Mouse (Mus musculus) midbrain, embryonic 16.5 days (tissue): ENCODE measurements at regions not wholly inside any gene's neighbourhood (a gene's known extent, or its start where the extent isn't known, plus 50 kb on each side); places are given as distances from the start of the nearest gene placed in this dataset.

ENCODE experiments used
- ATAC-seq: fragments of 200-750 bp; cut with Nextera tagmentation; 2 replicates; pipeline ENCODE4 v1.8.0; 2017; ENCODE audit warnings: moderate TSS enrichment
- H3K27ac ChIP-seq: fragments of 300-500 bp; sonication (generic); 2 replicates; pipeline ENCODE4 v1.5.1; 2014; ENCODE audit warnings: mild to moderate bottlenecking, low read length, mixed read lengths
- H3K27me3 ChIP-seq: fragments of 300-500 bp; sonication (generic); 2 replicates; pipeline ENCODE4 v1.6.1; 2014; ENCODE audit warnings: low read depth, low read length, mixed read lengths; ENCODE audit not compliant: control insufficient read depth, insufficient read depth
- H3K36me3 ChIP-seq: fragments of 300-500 bp; sonication (generic); 2 replicates; pipeline ENCODE4 v1.6.1; 2014; ENCODE audit warnings: mild to moderate bottlenecking, low read length, moderate library complexity, mixed read lengths; ENCODE audit not compliant: control insufficient read depth, insufficient read depth
- H3K4me1 ChIP-seq: fragments of 300-500 bp; sonication (generic); 2 replicates; pipeline ENCODE4 v1.6.1; 2014; ENCODE audit warnings: mild to moderate bottlenecking, low read length, mixed read lengths; ENCODE audit not compliant: control insufficient read depth, insufficient read depth
- H3K4me2 ChIP-seq: fragments of 300-500 bp; sonication (generic); 2 replicates; pipeline ENCODE4 v1.6.1; 2014; ENCODE audit warnings: mild to moderate bottlenecking, low read length, mixed read lengths
- H3K4me3 ChIP-seq: fragments of 300-500 bp; sonication (generic); 2 replicates; pipeline ENCODE4 v1.5.1; 2014; ENCODE audit warnings: low read depth, mild to moderate bottlenecking, low read length, moderate library complexity, mixed read lengths
- H3K9ac ChIP-seq: fragments of 300-500 bp; sonication (generic); 2 replicates; pipeline ENCODE4 v1.6.1; 2014; ENCODE audit warnings: low read depth, low read length, mixed read lengths
- H3K9me3 ChIP-seq: fragments of 300-500 bp; sonication (generic); replicated peaks from 2 replicates; pipeline ENCODE4 v1.6.1; 2014; ENCODE audit warnings: mild to moderate bottlenecking, low read length, mixed read lengths; ENCODE audit not compliant: control insufficient read depth, poor library complexity, severe bottlenecking
- WGBS: fragments of 180-500 bp; shearing (Covaris S2); extraction: QIAGEN DNeasy Blood & Tissue Kit; methylation state at CpG from one replicate; pipeline ENCODE4 v1.1.7; 2014; 5-methylcytosine and 5-hydroxymethylcytosine counted together

DNA sequence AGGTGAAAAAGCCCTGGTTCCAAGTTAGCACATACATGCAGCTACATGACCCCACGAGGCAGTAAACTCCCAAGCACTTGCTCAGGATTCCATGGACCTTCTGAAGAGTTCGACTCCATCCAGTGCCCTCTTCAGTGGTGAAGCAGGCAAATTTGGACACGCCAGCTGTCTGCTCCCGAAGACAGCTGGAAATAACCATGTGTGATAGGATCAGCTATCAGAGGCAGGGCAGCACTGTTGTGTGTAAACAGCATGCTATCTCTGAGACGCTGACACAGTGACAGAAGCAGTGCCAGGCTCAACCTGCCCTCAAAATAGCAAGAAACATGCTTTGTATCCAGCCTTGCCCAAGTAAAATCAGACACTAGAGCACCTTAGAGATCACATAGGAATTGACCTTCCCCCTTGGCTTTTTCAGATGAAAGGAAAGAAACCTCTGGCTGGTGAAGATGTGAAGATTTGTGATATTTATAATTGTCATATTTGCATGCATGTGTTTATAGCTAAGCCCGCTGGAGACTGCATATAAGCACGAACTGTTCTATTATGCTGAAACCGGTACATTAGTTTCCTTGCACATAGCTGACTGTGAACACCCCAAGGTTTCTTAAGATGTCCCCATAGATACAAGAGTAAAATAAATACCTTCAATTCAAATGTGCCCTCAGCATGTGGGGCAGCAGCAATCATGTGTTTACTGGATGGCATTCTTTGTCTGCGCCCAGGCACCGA is 146.4 kb upstream of the Nrip1 start:
- ATAC-seq = no peak
- H3K4me1 ChIP-seq = no peaks in the 10 kb centered on the region
- H3K4me3 ChIP-seq = no peak overlapping the region
- no peaks in the 10 kb centered on the region for H3K36me3 ChIP-seq
- no peaks in the 10 kb centered on the region for H3K27me3 ChIP-seq
- H3K27ac ChIP-seq = no peak overlapping the region
- H3K9me3 ChIP-seq = no peaks in the 10 kb centered on the region
- H3K4me2 ChIP-seq = no peak overlapping the region
- H3K9ac ChIP-seq = no peak overlapping the region
- WGBS = 81% methylated on average over 10 of the region's 10 CpGs

DNA sequence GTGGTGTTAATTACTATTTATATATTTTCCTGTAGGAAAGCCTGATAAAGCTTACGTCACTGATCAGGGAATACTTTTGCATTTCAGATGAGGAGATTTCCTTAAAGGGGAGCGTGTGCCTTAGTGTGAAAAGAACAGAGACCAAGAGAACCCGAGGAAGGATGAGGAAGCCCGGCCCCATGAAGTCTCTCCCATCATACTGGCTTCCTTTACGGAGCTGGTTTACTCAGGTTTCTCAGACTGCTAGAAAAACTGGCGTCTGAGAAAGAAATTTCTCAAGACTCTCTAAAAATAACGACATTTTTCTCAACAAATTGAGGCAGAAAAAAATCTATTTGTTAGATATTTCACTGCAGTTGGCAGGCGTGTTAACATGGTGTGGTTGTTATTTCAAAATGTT is 137.2 kb upstream of the Nrip1 start:
- WGBS = 60% methylated on average over 8 of the region's 8 CpGs
- Histone ChIP-seq H3K27me3 (no peaks in the 10 kb centered on the region), H3K4me1 (no peaks in the 10 kb centered on the region), H3K9me3 (no peaks in the 10 kb centered on the region), H3K9ac (no peak overlapping the region), H3K4me3 (no peak overlapping the region), H3K36me3 (no peaks in the 10 kb centered on the region), H3K4me2 (no peak overlapping the region), H3K27ac (no peak overlapping the region)
- no peak for ATAC-seq

DNA sequence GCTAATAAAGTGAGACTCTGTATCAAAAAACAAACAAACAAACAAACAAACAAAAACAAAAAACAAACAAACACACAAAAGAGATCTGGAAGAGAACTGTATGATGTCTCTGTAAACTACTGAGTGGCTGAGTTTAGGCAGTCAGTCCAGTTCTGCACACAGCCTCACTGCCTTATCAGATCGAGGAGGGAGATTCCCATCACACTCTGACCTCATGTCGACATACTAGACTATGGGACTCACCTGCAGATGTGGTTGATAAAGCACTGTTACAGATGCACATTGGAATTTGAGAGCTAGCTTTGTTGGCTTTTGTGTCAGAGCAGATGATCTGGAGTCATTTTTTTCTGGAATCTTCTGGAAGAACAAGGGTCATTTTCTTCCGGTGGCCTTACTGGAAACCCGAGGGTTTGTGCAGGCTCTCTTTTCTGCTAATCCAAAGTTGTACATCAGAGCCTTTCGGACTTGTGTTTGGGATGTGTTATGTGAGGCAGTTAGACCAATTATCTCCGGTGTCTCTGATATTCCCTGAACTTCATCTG is 135.6 kb upstream of the Nrip1 start:
- no peak for ATAC-seq
- Histone ChIP-seq H3K36me3 (no peaks in the 10 kb centered on the region), H3K4me2 (no peak overlapping the region), H3K4me1 (no peaks in the 10 kb centered on the region), H3K9me3 (no peaks in the 10 kb centered on the region), H3K27ac (no peak overlapping the region), H3K9ac (no peak overlapping the region), H3K4me3 (no peak overlapping the region), H3K27me3 (no peaks in the 10 kb centered on the region)
- 89% methylated on average over 6 of the region's 6 CpGs for WGBS

DNA sequence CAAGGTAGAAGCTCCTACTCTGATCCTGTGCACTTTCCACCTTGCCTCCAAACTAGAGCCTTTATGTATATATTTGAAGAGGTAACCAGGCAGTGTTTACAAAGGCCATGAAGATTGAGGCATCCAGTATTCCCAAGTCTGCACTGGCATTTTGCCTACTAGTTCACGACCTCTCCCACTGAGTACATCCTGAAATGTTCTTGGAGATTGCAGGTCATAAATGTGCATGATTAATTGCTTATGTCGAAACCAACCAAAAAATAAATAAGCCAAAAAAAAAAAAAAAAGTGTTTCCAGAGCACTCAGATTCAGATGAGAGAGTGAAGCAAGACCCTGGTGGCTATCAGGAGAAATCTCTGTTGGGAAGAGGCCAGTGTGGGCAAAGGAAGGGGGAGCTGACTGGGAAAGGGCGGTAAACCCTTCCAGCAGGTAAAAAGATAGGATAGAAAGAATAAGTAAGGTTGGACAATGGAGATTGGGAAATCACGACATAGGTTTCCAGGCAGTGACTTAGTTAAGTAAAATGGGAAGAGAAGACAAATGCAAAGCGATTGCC is 133.6 kb upstream of the Nrip1 start:
- no peak overlapping the region for H3K4me3 ChIP-seq
- no peaks in the 10 kb centered on the region for H3K27me3 ChIP-seq
- H3K27ac ChIP-seq = no peak overlapping the region
- H3K9ac ChIP-seq = no peak overlapping the region
- H3K36me3 ChIP-seq = no peaks in the 10 kb centered on the region
- WGBS = 85% methylated on average over 5 of the region's 5 CpGs
- H3K4me2 ChIP-seq = no peak overlapping the region
- no peaks in the 10 kb centered on the region for H3K9me3 ChIP-seq
- H3K4me1 ChIP-seq = no peaks in the 10 kb centered on the region
- ATAC-seq = no peak

DNA sequence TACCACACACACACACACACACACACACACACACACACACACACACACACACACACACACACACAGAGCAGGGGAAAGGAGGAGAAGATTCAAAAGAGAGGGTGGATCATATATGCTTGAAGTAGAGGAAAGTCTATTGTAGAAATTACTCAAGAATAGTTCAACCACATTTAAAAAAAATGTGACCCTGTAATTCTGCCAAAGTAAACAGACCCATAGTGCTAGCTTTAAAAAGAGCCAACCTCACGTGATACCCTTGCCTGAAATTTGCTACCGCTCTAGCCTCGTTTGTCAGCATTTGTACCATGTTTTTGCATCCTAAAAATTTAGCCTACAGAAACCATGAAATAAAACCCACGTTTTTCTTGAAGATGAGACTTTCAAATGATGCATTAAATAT is 132.6 kb upstream of the Nrip1 start:
- no peak overlapping the region for H3K4me2 ChIP-seq
- ATAC-seq = no peak
- H3K27ac ChIP-seq = no peak overlapping the region
- H3K4me1 ChIP-seq = no peaks in the 10 kb centered on the region
- no peaks in the 10 kb centered on the region for H3K27me3 ChIP-seq
- no peak overlapping the region for H3K4me3 ChIP-seq
- no peak overlapping the region for H3K9ac ChIP-seq
- H3K9me3 ChIP-seq = no peaks in the 10 kb centered on the region
- no peaks in the 10 kb centered on the region for H3K36me3 ChIP-seq
- WGBS = 76% methylated on average over 4 of the region's 4 CpGs

DNA sequence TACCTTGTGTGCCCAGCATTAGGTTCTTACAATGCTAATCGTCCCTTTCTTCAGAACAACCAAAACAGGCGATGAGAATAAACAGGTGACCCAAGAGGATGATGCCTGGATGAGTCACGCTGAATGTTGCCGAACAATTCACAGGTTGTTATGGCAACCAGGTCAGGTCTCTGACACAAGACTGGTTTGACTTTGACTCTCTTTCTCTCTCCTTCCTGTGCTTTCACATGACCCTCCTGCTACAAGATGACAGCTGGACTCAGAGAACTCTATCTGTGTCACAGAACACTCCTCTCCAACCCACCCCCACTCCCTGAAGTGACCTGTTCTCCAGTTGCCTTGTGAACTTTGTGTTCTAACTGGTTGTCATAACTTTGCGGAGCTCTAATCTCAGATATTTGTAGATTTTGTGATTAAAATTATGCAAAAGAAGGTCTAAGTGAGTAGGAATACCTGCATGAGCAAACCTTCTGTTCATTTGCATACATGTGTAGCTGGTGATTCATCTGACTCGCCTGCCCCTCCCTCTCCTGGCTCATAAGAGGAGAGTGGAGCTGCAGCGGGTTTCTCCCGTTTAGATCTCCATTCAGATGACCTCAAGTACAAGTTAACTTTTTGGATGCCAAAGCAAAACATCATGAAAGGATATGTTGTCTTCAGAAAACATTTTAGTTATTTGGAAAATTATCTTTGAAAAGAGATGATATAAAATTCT is 126.2 kb upstream of the Nrip1 start:
- ATAC-seq = peak; percentile 62; the same call in 1 of the 2 replicates
- Histone ChIP-seq H3K27ac (no peak overlapping the region), H3K4me1 (0 out of 2 replicates have a peak, but pooled peaks cover 2% of the 10 kb centered on the region), H3K4me3 (no peak overlapping the region), H3K9ac (no peak overlapping the region), H3K27me3 (no peaks in the 10 kb centered on the region), H3K9me3 (no peaks in the 10 kb centered on the region), H3K4me2 (no peak overlapping the region), H3K36me3 (no peaks in the 10 kb centered on the region)
- 67% methylated on average over 8 of the region's 8 CpGs for WGBS

DNA sequence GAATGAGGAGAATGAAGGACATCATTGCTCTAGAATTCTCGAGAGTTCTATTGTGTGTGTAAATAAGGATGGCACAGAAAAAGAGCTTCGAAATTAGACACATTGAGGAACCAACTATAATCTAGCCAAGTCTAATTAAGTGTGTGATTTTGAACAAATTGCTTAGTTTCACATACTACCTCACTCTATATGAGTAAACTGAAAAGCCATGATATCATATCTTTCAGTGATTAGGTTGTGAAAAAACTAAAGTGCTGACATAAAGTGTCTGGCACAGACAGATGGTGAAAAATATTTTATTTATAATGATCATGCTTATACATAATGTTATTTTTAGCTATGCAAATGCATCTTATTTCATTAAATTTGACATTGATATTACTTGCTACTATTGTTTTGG is 124.6 kb upstream of the Nrip1 start:
- Histone ChIP-seq H3K9ac (no peak overlapping the region), H3K4me2 (no peak overlapping the region), H3K4me3 (no peak overlapping the region), H3K9me3 (no peaks in the 10 kb centered on the region), H3K27ac (no peak overlapping the region), H3K27me3 (no peaks in the 10 kb centered on the region), H3K4me1 (0 out of 2 replicates have a peak, but pooled peaks cover 2% of the 10 kb centered on the region), H3K36me3 (no peaks in the 10 kb centered on the region)
- no peak for ATAC-seq
- 81% methylated on average over 2 of the region's 2 CpGs for WGBS

DNA sequence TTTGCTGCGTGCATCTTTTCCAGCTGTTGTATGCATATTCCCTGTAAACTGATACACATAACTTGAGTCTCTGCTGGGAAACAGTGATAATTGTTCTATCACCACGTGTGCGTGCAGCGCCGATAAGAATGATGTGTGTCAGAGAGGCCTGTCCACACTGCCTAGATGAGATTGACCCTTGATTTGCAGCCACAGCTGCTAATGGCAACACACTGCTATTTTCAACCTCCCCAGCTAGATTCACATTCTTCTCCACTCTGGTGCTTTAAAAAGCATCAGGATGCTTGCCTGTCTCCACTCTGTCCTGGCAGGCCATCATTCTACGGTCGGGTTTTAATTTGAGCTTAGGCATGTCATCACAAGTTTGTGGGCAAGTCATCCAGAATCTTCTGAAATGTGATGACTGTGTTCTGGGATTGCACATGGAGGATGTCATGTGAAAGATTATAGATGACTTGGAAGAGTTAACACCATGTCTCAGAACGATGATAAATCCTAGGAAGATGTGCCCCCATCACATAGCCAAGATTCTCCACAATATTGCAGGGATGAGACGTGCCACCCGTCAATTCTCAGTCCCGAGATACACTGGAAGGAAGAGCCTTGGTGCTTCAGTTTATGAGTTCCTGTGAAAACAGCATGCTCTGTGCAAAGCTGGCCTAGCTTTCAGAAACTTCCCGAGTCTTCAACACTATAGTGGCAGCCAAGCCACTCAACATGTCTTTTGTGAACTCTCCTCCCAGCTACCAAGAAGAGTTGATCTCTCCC is 123.6 kb upstream of the Nrip1 start:
- Histone ChIP-seq H3K4me2 (no peak overlapping the region), H3K27ac (no peak overlapping the region), H3K36me3 (no peaks in the 10 kb centered on the region), H3K9ac (no peak overlapping the region), H3K4me1 (0 out of 2 replicates have a peak, but pooled peaks cover 2% of the 10 kb centered on the region), H3K9me3 (no peaks in the 10 kb centered on the region), H3K4me3 (no peak overlapping the region), H3K27me3 (no peaks in the 10 kb centered on the region)
- ATAC-seq = no peak
- 91% methylated on average over 12 of the region's 12 CpGs for WGBS
